Mouse (Mus musculus): ENCODE results near the gene Ccm2.

- TF ChIP-seq CTCF (IDR thresholded peaks at IDR 0.05; ENCODE audit: low read depth, low read length) (no peak), POLR2A (IDR thresholded peaks at IDR 0.05; ENCODE audit: extremely low read depth, insufficient read depth, low read length) (no peak)
Measured at GRCm38 (mm10) chr11:6627731-6628130, 81.0 kb downstream of the Ccm2 start.
